Mouse (Mus musculus) lung, postnatal 0 days (tissue): ENCODE measurements around the gene Pax6. TPM values are rescaled to one million over a fixed set of nuclear protein-coding genes. Genes with fewer than 3 reads are reported as not detected.

Source experiments
- ATAC-seq: fragments of 200-750 bp; cut with Nextera tagmentation; 2 replicates; pipeline ENCODE4 v1.8.0; 2017; ENCODE audit warnings: moderate library complexity
- DNase-seq: peaks from one replicate; pipeline ENCODE4 v3.0.0-alpha.2; 2016; ENCODE audit warnings: low spot score
- H3K27ac ChIP-seq: fragments of 300-500 bp; sonication (generic); 2 replicates; pipeline ENCODE4 v1.5.1; 2014; ENCODE audit warnings: antibody characterized with exemption, mild to moderate bottlenecking, low read length, mixed read lengths
- H3K27me3 ChIP-seq: fragments of 300-500 bp; sonication (generic); replicated peaks from 2 replicates; pipeline ENCODE4 v1.6.1; 2014; ENCODE audit warnings: low read length, mixed read lengths; ENCODE audit not compliant: insufficient read depth
- H3K36me3 ChIP-seq: fragments of 300-500 bp; sonication (generic); 2 replicates; pipeline ENCODE4 v1.6.1; 2014; ENCODE audit warnings: low read length, mixed read lengths; ENCODE audit not compliant: insufficient read depth
- H3K4me1 ChIP-seq: fragments of 300-500 bp; sonication (generic); 2 replicates; pipeline ENCODE4 v1.6.1; 2014; ENCODE audit warnings: antibody characterized with exemption, low read depth, low read length, mixed read lengths; ENCODE audit not compliant: insufficient read depth
- H3K4me2 ChIP-seq: fragments of 300-500 bp; sonication (generic); replicated peaks from 2 replicates; pipeline ENCODE4 v1.6.1; 2014; ENCODE audit warnings: low read depth, mild to moderate bottlenecking, low read length, moderate library complexity, mixed read lengths
- H3K4me3 ChIP-seq: fragments of 300-500 bp; sonication (generic); 2 replicates; pipeline ENCODE4 v1.5.1; 2014; ENCODE audit warnings: low read depth, low read length
- H3K9ac ChIP-seq: fragments of 300-500 bp; sonication (generic); replicated peaks from 2 replicates; pipeline ENCODE4 v1.6.1; 2014; ENCODE audit warnings: low read depth, mild to moderate bottlenecking
- H3K9me3 ChIP-seq: fragments of 300-500 bp; sonication (generic); 2 replicates; pipeline ENCODE4 v1.6.1; 2016; ENCODE audit warnings: low read length, mixed read lengths
- CTCF ChIP-seq: IDR thresholded peaks from 2 replicates; pipeline ENCODE4 v1.5.1; 2016; ENCODE audit warnings: antibody characterized with exemption, mild to moderate bottlenecking
- EP300 ChIP-seq: IDR thresholded peaks from 2 replicates; pipeline ENCODE4 v1.6.1; 2016; ENCODE audit warnings: antibody characterized with exemption, mild to moderate bottlenecking, control low read depth
- WGBS: fragments of 180-500 bp; shearing (Covaris S2); extraction: QIAGEN DNeasy Blood & Tissue Kit; methylation state at CpG from one replicate; pipeline ENCODE4 v1.1.7; 2014; 5-methylcytosine and 5-hydroxymethylcytosine counted together
- polyA plus RNA-seq: library from polyadenylated mRNA; unstranded; fragments of >200 nt; fragmentation: Nextera tagmentation; extraction: Ambion mirVana; gene quantifications from 2 replicates; pipeline ENCODE4 v1.2.1, GENCODE M21; 2015

Pax6 gene
- polyA plus RNA-seq, 1 experiment from 2014 or later, result not detected

DNA sequence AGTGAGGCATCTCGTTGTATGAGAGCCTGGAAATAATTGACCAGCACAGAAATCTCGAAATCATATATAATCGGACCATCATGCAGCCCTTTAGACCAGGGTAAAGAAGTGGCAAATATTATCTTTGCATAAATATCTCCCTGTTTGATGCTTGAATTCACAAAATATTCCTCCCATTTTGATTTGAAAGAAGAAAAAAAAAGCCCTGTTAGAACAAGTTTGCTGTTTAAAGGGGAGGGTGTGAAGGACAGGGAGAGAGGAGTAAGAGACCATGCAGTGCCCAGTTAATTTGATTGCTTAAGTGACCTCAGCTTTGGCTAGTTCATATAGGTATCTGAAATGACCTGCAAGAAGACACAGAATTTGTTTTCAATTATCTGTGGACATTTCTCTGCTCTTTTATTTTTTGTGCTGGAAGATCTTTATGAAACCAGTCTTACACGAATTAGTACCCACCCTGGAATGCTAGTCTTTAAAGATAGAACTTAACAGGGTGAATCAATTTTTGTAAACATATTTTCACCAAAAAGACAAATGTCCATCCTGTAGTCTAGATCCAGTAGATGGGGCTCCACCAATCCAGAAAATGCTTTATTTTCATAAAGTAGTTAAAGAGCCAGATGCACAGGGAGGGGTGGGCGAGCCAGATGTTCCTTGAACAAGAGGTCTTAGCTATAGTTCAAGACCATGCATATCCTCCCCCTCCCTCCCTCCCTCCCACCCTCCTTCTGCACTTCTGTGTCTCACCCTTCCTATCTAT is 3.0 kb upstream of the Pax6 start:
- no peaks in the 10 kb centered on the region for H3K9me3 ChIP-seq
- no peaks in the 10 kb centered on the region for H3K4me1 ChIP-seq
- H3K27me3 ChIP-seq, result peaks cover 88% of the 10 kb centered on the region
- no peak overlapping the region for H3K9ac ChIP-seq
- no peaks in the 10 kb centered on the region for H3K36me3 ChIP-seq
- ATAC-seq (no peak), DNase-seq (no peak)
- no peak overlapping the region for H3K4me3 ChIP-seq
- WGBS, result 7% methylated on average over 5 of the region's 5 CpGs
- H3K27ac ChIP-seq, result no peak overlapping the region
- no peak overlapping the region for H3K4me2 ChIP-seq
- TF ChIP-seq EP300, result no peak
- TF ChIP-seq CTCF, result no peak

DNA sequence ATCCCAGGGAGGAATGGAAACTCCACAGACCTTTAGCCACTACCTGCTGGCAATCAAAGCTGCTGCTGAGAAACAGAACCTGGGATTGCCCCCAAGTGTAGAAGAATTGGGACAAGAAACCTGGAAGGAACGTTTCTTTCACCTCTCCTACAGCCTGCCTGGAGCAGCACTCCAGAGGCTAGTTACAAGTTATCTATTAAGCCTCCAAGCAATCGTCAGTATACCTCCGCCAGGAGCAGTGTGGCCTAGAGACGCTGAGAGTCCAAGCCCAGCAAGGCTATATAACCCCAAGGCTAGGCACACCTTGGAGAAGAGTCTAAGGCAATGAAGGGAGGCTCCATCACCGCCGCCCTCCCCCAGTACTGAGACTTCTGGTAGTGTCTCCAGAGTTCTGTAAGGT is 2.4 kb upstream of the Pax6 start:
- Histone ChIP-seq H3K9me3 (no peaks in the 10 kb centered on the region), H3K9ac (no peak overlapping the region), H3K4me1 (no peaks in the 10 kb centered on the region), H3K27me3 (peaks cover 88% of the 10 kb centered on the region), H3K4me2 (no peak overlapping the region), H3K36me3 (no peaks in the 10 kb centered on the region), H3K4me3 (no peak overlapping the region), H3K27ac (no peak overlapping the region)
- DNase-seq (no peak), ATAC-seq (no peak)
- WGBS, result 3% methylated on average over 6 of the region's 6 CpGs
- TF ChIP-seq CTCF (no peak), EP300 (no peak)

DNA sequence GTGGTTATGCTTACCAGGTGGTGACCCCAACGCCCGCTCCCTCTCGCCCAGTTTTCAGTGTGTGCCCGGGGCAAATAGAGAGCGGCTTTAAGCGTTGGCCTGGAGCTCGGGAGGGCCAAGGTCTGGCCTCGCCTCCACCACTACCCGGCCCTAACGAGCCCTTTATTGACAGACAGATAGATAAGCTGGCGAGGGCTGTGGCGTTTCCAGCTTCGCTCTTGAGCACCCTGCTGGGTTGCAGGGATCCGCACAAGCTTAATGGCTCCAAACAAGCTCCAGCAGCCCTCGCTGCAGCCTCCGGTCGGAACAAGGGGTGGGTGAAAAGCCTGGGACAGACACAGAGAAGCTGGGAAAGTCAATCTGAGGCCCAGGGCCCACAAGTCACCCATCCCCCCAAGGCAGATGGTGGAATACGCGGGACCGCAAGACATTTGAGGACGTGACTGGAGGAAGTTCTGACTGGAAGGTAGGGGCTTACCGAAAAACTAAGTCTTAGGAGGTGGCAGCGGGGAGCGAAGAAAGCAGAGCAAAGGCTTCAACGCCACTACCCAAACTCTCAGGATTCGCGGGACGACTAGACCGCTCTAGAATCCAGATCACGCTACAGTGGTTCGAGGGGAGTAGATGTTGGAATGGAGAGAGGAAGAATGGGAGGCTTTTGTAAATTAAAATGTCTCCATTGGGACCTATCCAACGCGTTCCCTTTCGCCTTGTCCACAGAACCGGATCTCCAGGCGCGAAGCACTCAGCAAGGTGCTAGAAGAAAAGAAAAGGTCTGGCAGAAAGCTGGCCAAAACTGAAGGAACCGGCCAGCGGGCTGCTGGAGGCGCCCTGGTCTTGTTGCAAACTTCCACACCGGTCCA is 1.7 kb upstream of the Pax6 start:
- H3K4me3 ChIP-seq, result no peak overlapping the region
- no peak for ATAC-seq

DNA sequence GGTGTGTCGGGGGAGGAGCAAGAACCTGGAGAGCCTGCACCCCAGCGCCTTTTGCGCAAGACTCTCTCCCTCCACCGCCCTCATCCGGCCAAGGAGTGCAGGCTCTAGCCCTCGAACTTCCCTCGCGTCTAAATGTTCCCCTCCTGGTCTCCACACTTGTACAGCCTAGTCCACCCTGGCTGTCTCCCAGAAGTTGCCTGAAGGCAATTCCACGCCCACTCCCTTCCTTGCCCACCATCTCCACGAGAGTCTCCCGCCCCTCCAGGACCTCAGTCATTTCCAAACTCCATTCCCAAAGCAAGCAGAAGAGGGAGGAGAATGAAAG is 1.1 kb upstream of the Pax6 start:
- TF ChIP-seq EP300, result no peak
- TF ChIP-seq CTCF, result peak; percentile 44
- DNase-seq (peak; percentile 37), ATAC-seq (peak; percentile 64)
- Histone ChIP-seq H3K9ac (no peak overlapping the region), H3K4me2 (no peak overlapping the region), H3K27ac (no peak overlapping the region), H3K4me1 (no peaks in the 10 kb centered on the region), H3K9me3 (no peaks in the 10 kb centered on the region), H3K4me3 (no peak overlapping the region), H3K27me3 (peaks cover 87% of the 10 kb centered on the region), H3K36me3 (no peaks in the 10 kb centered on the region)
- under 1% methylated on average over 11 of the region's 11 CpGs for WGBS

More for the DNA sequence above, 1.7 kb upstream of the Pax6 start:
- no peak for TF ChIP-seq CTCF
- TF ChIP-seq EP300, result no peak
- Histone ChIP-seq H3K27ac (no peak overlapping the region), H3K9ac (no peak overlapping the region), H3K36me3 (no peaks in the 10 kb centered on the region), H3K27me3 (peaks cover 86% of the 10 kb centered on the region), H3K4me2 (no peak overlapping the region), H3K9me3 (no peaks in the 10 kb centered on the region), H3K4me1 (no peaks in the 10 kb centered on the region)
- no peak for DNase-seq
- whole genome bisulfite sequencing, result 2% methylated on average over 41 of the region's 41 CpGs

DNA sequence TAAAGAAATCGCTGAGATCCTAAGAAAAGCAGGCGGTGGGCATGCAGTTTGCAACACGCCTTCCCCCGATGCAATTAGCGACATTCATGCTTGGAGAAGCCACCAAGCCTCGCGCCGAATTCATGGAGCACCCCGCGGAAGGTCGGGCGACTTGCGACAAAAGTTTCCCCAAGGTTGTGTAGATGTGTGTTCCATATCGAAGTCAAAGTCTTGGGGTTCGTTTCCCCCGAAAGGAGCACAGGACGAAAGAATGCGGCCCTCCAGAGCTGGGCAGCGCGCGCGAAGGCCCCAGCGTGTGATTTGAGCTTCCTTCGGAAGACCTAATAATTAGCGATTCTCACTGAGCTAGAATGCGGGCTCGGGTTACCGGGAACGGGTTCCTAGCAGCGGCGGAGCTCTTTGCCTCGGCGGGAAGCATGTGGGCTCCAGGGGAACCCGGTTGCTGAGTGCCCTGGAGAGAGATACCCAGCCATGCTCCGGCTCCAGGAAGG is 716 bp downstream of the Pax6 start:
- Histone ChIP-seq H3K4me2 (no peak overlapping the region), H3K9ac (no peak overlapping the region), H3K27me3 (peaks cover 87% of the 10 kb centered on the region), H3K36me3 (no peaks in the 10 kb centered on the region), H3K4me1 (0 out of 2 replicates have a peak, but pooled peaks cover under 1% of the 10 kb centered on the region), H3K4me3 (no peak overlapping the region), H3K27ac (no peak overlapping the region), H3K9me3 (no peaks in the 10 kb centered on the region)
- ATAC-seq, result no peak
- no peak for DNase-seq
- TF ChIP-seq EP300 (no peak), CTCF (no peak)
- whole genome bisulfite sequencing, result 1% methylated on average over 35 of the region's 35 CpGs

DNA sequence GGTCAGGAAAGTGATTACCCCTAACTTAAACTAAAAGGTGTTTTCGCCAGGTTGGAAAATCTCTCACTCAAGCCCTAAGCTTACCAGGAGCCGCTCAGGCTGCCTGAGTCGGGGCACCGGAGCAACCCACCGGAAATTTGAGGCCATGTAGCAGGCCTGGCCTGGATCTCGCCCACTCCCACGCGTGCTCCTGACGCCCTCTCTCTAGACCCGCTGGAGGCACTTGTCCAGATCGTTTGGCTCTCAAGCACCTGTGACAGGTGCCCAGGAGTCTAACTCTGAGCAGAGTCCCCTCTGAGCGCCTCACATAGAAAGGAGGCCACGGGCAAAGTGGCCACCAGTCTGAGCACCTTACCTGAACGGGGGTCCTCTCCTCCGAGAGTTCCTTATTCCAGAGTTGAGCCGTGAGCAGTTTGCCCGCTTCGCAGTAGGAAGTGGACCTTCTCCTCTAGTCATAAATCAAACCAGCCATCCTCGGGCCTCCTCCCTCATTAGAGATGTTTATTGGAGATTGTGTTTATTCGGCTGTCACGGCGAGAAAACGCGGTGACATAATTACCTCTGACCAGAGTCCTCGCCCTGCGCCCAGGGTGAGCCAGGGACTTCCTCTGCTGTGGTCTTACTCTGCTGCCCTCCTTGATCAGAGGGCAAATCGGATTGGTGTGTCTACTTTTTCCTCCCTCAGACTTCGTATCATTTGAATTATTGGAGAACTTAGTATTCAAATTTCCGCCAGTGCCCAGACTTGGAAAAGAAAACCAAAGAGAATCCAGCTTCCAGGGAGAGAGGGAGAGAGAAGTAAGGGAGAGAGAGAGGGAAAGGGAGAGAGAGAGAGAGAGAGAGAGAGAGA is 1.4 kb downstream of the Pax6 start:
- Histone ChIP-seq H3K36me3 (no peaks in the 10 kb centered on the region), H3K4me3 (no peak overlapping the region), H3K27me3 (peaks cover 92% of the 10 kb centered on the region), H3K9ac (no peak overlapping the region), H3K4me1 (peaks cover 7% of the 10 kb centered on the region), H3K4me2 (no peak overlapping the region), H3K9me3 (no peaks in the 10 kb centered on the region), H3K27ac (no peak overlapping the region)
- TF ChIP-seq CTCF (no peak), EP300 (no peak)
- DNase-seq, result no peak
- WGBS, result 3% methylated on average over 29 of the region's 29 CpGs
- no peak for ATAC-seq
